Mouse (Mus musculus) ES-E14 (cell line): Measurements from ENCODE around the gene Rora.

ENCODE experiments used
- CHD2 ChIP-seq: IDR thresholded peaks from 2 replicates; pipeline ENCODE4 v1.6.1; 2014; ENCODE audit warnings: mild to moderate bottlenecking, low read depth, low read length, inconsistent platforms
- HCFC1 ChIP-seq: IDR thresholded peaks from 2 replicates; pipeline ENCODE4 v1.6.1; 2012; ENCODE audit warnings: low read length, inconsistent platforms, borderline replicate concordance; ENCODE audit not compliant: insufficient read depth
- MAFK ChIP-seq: IDR thresholded peaks from 2 replicates; pipeline ENCODE4 v1.6.1; 2014; ENCODE audit warnings: mild to moderate bottlenecking, low read depth, low read length, inconsistent platforms; ENCODE audit not compliant: insufficient read depth
- ZC3H11A ChIP-seq: IDR thresholded peaks from 2 replicates; pipeline ENCODE4 v1.6.1; 2012; ENCODE audit warnings: low read depth, mild to moderate bottlenecking, inconsistent platforms, low read length, borderline replicate concordance
- ZNF384 ChIP-seq: IDR thresholded peaks from 2 replicates; pipeline ENCODE4 v1.6.1; 2012; ENCODE audit warnings: low read depth, low read length, inconsistent platforms

- TF ChIP-seq MAFK (no peak), ZC3H11A (no peak), HCFC1 (no peak), CHD2 (no peak), ZNF384 (no peak)
Observed at GRCm38 (mm10) chr9:68891431-68891830, 237.8 kb downstream of the Rora start.
